Mouse (Mus musculus): ENCODE data around the gene Nedd4.

The Nedd4 gene

GRCm38 (mm10) chr9:72791213-72791582, 129.1 kb downstream of the Nedd4 start:
- DNase-seq (ENCODE audit: inconsistent ontology term), result peak; percentile 28

GRCm38 (mm10) chr9:72791681-72792080, 129.5 kb downstream of the Nedd4 start:
- DNase-seq (ENCODE audit: inconsistent ontology term), result peak; percentile 83

- no peak for DNase-seq (ENCODE audit: inconsistent ontology term)
Measured at GRCm38 (mm10) chr9:72795243-72795642, 133.1 kb downstream of the Nedd4 start.

GRCm38 (mm10) chr9:72797136-72797621, 135.0 kb downstream of the Nedd4 start:
- DNase-seq (ENCODE audit: inconsistent ontology term), result no peak

All from Muller cell, postnatal 12 days (primary cell).